In the genomic region with DNA sequence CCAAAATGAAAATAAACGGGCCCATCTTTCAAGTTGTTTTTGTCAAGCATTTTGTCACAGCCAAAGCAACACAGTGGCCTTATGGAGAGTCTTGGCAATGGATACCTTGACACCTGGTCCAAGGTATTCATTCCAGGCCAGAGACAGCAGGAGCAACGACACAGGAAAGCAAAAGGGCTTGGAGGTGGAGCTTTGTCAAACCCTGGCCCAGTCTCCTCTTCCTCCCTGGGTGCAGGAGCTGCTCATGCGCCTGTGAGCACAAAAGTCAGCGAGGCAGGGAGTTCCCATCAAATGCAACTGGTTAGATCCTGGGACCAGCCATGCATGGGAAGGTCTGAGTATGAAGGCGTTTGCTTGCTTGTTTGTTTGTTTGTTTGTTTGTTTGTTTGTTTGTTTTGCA, we compare ENCODE assay signal across 16 mouse cellular contexts. TPM values are rescaled to one million over a fixed set of nuclear protein-coding genes. Genes with fewer than 3 reads are reported as not detected.
A peak's percentile ranks its signal among the peaks of the same experiment; 100 is the strongest.
DNase-seq lines count a peak whose midpoint lies in the region; ATAC-seq and TF ChIP-seq lines count a peak whose summit lies in the region.
"Had no signal": no experiment of that assay in that cellular context is flagged by ENCODE, and none has a peak within 500 bp of the region (broad histone marks: within the 10 kb centered on the region; RNA-seq: fewer than 3 reads in every experiment).

No protein-coding gene starts in this region.

- TF ChIP-seq POLR2A in olfactory bulb, adult 2 months (IDR thresholded peaks at IDR 0.05; ENCODE audit: insufficient read depth, low read depth, low read length), result no peak

- ATAC-seq in kidney, postnatal 0 days (replicated peaks; ENCODE audit: low FRiP score, low read depth), result no peak
- no peak for ATAC-seq in megakaryocyte-erythroid progenitor cell, adult 5-6 weeks (replicated peaks; ENCODE audit: low FRiP score, low TSS enrichment, poor library complexity, severe bottlenecking)
- ATAC-seq: midbrain, embryonic 13.5 days had no signal

- DNase-seq in heart, embryonic 10.5 days (ENCODE audit: low spot score), result no peak
- no peak for DNase-seq in heart, postnatal 10 days
- no peak for DNase-seq in kidney, postnatal 0 days (ENCODE audit: low spot score)
- no peak for DNase-seq in kidney, postnatal 25 days
- peak; percentile 77 for DNase-seq in cerebellum, adult 8-10 months
- DNase-seq in right cerebral cortex, postnatal 36 days (ENCODE audit: low spot score in 2 of 2), result no peak
- DNase-seq: adrenal gland, postnatal 10 days; lung, postnatal 10 days; right cerebral cortex, postnatal 14 days had no signal

- no peak overlapping the region for H3K4me3 ChIP-seq in heart, embryonic 10.5 days
- H3K4me3 ChIP-seq in kidney, postnatal 0 days (replicated peaks; ENCODE audit: low read depth, low read length), result no peak overlapping the region
- no peak overlapping the region for H3K4me3 ChIP-seq in olfactory bulb, adult 2 months (ENCODE audit: insufficient read depth, low read depth, low read length)
- H3K4me3 ChIP-seq: midbrain, embryonic 13.5 days; neural tube, embryonic 13.5 days had no signal

- H3K4me1 ChIP-seq in heart, embryonic 10.5 days, result peaks cover 38% of the 10 kb centered on the region
- H3K4me1 ChIP-seq in kidney, postnatal 0 days (replicated peaks; ENCODE audit: insufficient read depth, low read length), result peaks cover 12% of the 10 kb centered on the region
- H3K4me1 ChIP-seq in olfactory bulb, adult 2 months (ENCODE audit: control insufficient read depth, insufficient read depth, low read length), result peaks cover 51% of the 10 kb centered on the region
- H3K4me1 ChIP-seq: midbrain, embryonic 13.5 days; neural tube, embryonic 13.5 days had no signal

- H3K9ac ChIP-seq in kidney, postnatal 0 days (ENCODE audit: low read depth, low read length), result no peak overlapping the region
- H3K9ac ChIP-seq: hindbrain, embryonic 14.5 days; midbrain, embryonic 13.5 days; neural tube, embryonic 13.5 days had no signal

- H3K36me3 ChIP-seq in heart, embryonic 10.5 days, result no peaks in the 10 kb centered on the region
- no peaks in the 10 kb centered on the region for H3K36me3 ChIP-seq in kidney, postnatal 0 days (ENCODE audit: insufficient read depth, low read length)
- H3K36me3 ChIP-seq: midbrain, embryonic 13.5 days; neural tube, embryonic 13.5 days had no signal

- H3K9me3 ChIP-seq in heart, embryonic 10.5 days, result no peaks in the 10 kb centered on the region
- H3K9me3 ChIP-seq in kidney, postnatal 0 days (replicated peaks; ENCODE audit: low read length), result no peaks in the 10 kb centered on the region
- H3K9me3 ChIP-seq: midbrain, embryonic 13.5 days; neural tube, embryonic 13.5 days had no signal

- H3K27ac ChIP-seq in heart, embryonic 10.5 days, result peak overlapping the region; percentile 86
- H3K27ac ChIP-seq in kidney, postnatal 0 days, result peak overlapping the region; percentile 69
- H3K27ac ChIP-seq in olfactory bulb, adult 2 months (ENCODE audit: insufficient read depth, low read depth, low read length), result peak overlapping the region; percentile 49
- H3K27ac ChIP-seq: hindbrain, embryonic 14.5 days; midbrain, embryonic 13.5 days; neural tube, embryonic 13.5 days had no signal

- intact Hi-C loops in heart, postnatal 10 days (cut with DNase I), result no loop called here

- H3K27me3 ChIP-seq in heart, embryonic 10.5 days (ENCODE audit: insufficient read depth, poor library complexity, severe bottlenecking), result no peaks in the 10 kb centered on the region
- H3K27me3 ChIP-seq in kidney, postnatal 0 days (ENCODE audit: insufficient read depth, low read length), result no peaks in the 10 kb centered on the region
- H3K27me3 ChIP-seq: midbrain, embryonic 13.5 days; neural tube, embryonic 13.5 days; Patski had no signal

- H3K4me2 ChIP-seq in kidney, postnatal 0 days (ENCODE audit: low read length), result peak overlapping the region; percentile 19; the same call in 1 of the 2 replicates
- H3K4me2 ChIP-seq: hindbrain, embryonic 14.5 days; liver, embryonic 11.5 days; midbrain, embryonic 13.5 days; neural tube, embryonic 13.5 days had no signal

- WGBS in heart, embryonic 10.5 days, result 73% methylated on average over 5 of the region's 5 CpGs
- 58% methylated on average over 5 of the region's 5 CpGs for WGBS in kidney, postnatal 0 days
- WGBS in olfactory bulb, adult 2 months, result 48% methylated on average over 5 of the region's 5 CpGs

- no peak for TF ChIP-seq CTCF in kidney, postnatal 0 days (IDR thresholded peaks at IDR 0.05; ENCODE audit: low read depth)
- TF ChIP-seq CTCF in olfactory bulb, adult 2 months (IDR thresholded peaks at IDR 0.05; ENCODE audit: insufficient read depth, low read depth, low read length), result no peak

RNA-seq across cellular contexts. Expression of gene Mical2, which starts 21.7 kb away (rescaled TPM):
- polyA plus RNA-seq in heart, embryonic 10.5 days (2016; fragmentation: Nextera tagmentation; extraction: Ambion mirVana), result 77.8 and 153 TPM in 2 replicates
- 100 to 1,000 TPM; 177 to 185 TPM for total RNA-seq in heart, postnatal 10 days (2021)
- 5.1 and 5.7 TPM in 2 replicates for polyA plus RNA-seq in kidney, postnatal 0 days (2015; fragmentation: Nextera tagmentation; extraction: Ambion mirVana)
- 155 TPM in 1 of 2 replicates, not detected in the other for polyA plus RNA-seq in olfactory bulb, adult 2 months (2012; ENCODE audit: insufficient read depth, insufficient read length, low replicate concordance, missing spikeins)
- total RNA-seq in megakaryocyte-erythroid progenitor cell, adult 5-6 weeks (2014; fragmentation: Nextera tagmentation), result 0.59 TPM in 1 of 2 replicates, not detected in the other
- 0.27 and 0.47 TPM in 2 replicates for total RNA-seq in megakaryocyte-erythroid progenitor cell, adult 5-6 weeks (2017)

RNA-seq across cellular contexts. Expression of gene Dkk3, which starts 45.1 kb away (rescaled TPM):
- 59.8 and 101 TPM in 2 replicates for polyA plus RNA-seq in heart, embryonic 10.5 days (2016; fragmentation: Nextera tagmentation; extraction: Ambion mirVana)
- total RNA-seq in heart, postnatal 10 days (2021), result 10 to 100 TPM; 44.1 to 77.0 TPM
- 23.8 and 26.5 TPM in 2 replicates for polyA plus RNA-seq in kidney, postnatal 0 days (2015; fragmentation: Nextera tagmentation; extraction: Ambion mirVana)
- polyA plus RNA-seq in olfactory bulb, adult 2 months (2012; ENCODE audit: insufficient read depth, insufficient read length, low replicate concordance, missing spikeins), result not detected in 2 replicates
- total RNA-seq in megakaryocyte-erythroid progenitor cell, adult 5-6 weeks (2014; fragmentation: Nextera tagmentation), result not detected in 2 replicates
- not detected in 2 replicates for total RNA-seq in megakaryocyte-erythroid progenitor cell, adult 5-6 weeks (2017)

Comparison
In these comparisons a context has a peak if more than half of its experiments do, and no peak if none do; other contexts are left out.
1. RNA of gene Dkk3, which starts 45.1 kb away (polyA plus RNA-seq): 59.8 to 101 TPM in heart, embryonic 10.5 days and 23.8 to 26.5 TPM in kidney, postnatal 0 days; not detected in olfactory bulb, adult 2 months; every median in the first group is over 10 times any median in the second.
2. Peak in every context shown above with its lines, with median percentiles within 50 percentile points of each other: H3K27ac ChIP-seq.